Mouse (Mus musculus) MN1 (cell line): ENCODE measurements around the gene Prrc2c.
"Not testable (repeated sequence)": the region's sequence is repeated elsewhere in the genome, so short reads cannot be mapped to it uniquely, and the experiment has no call there.

Source experiments
- DNase-seq: peaks from one replicate; pipeline ENCODE4 v3.0.0-alpha.2; 2016; ENCODE audit warnings: low spot score

Gene Prrc2c

DNA sequence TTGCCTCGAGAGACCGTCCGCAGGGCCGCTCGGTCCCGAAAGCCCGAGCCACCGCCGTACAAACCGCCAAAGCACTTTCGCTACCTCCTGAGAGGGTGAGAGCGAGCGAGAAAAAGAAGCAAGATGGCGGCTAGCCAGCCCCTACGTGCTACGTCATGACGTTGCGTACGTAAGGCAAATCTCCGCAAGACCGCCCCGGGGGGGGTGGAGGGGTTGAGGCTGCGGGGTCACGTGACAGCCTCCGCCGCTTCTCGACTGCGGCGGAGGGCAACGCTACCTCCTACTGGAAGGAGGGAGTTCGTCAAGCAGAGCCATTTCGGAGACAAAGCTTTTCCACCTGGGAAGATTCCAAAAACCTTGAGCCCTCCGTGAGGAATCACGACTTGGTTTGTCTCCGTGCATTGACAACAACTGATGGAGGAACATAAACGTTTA is at the start of gene Prrc2c:
TSS of gene Prrc2c (minus strand) at position 156 of the 435 bp plus-strand sequence.
- DNase-seq = peak; percentile 100

DNA sequence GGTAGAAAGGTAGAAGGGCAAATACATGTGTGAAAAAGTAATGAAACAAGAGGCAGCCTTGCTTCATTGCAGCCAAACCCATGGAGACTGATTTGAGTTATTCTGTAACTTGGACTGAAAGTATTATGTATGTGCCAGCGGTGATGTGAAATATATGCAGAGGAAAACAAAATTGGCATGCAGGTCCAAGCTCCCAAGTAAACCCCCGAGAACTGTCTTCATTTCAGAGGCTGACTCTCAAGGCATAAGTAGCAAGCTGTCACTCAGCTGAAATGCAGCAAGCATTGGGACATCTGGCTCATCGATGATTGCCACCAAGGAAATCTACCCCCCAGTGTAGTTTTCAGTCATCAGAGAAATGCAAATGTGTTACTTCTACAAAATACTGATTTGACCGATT is 44.9 kb upstream of the Prrc2c start:
- DNase-seq = no peak

DNA sequence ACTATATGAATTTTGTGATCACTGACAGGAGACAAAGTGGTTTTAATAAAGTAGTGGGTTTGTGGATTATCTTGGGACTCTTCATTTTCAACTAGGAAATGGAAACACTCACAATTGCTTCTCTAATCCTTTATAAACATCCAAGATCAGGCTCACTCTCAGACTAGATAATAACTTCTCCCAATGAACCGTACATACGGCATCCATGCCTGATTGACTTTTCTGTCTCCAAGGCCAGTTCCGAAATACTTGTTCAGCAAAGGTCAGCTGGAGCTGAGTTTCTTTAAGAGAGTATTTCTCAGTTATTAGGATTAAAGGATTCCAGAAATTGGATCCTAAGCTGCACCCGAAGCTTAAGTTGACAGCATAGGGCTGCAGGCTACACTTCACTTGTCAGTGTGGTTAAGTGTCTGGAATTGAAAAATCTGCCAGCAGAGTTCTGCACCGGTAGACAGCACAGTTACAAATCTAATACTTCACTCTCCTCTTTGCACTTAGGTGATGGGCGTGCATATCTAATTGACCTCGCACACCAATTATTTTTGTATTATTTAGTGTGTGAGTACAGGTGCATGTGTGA is 43.4 kb upstream of the Prrc2c start:
- no peak for DNase-seq

DNA sequence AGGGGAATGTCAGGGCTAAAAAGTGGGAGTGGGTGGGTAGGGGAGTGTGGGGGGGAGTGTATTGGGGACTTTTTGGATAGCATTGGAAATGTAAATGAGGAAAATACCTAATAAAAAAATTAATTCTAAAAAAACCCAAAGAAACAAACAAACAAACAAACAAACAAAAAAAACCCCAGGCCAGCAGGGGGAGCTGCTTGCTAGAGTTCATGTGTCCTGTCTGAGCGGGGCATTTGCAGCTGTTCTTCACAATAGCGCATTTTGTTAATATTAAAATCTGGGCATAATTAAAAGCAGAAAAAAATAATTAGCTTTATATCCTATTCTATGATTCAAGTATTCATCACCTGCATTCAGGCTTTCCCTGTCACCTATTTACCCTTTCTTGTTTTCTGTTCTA is 40.7 kb upstream of the Prrc2c start:
- not testable (repeated sequence) for DNase-seq

DNA sequence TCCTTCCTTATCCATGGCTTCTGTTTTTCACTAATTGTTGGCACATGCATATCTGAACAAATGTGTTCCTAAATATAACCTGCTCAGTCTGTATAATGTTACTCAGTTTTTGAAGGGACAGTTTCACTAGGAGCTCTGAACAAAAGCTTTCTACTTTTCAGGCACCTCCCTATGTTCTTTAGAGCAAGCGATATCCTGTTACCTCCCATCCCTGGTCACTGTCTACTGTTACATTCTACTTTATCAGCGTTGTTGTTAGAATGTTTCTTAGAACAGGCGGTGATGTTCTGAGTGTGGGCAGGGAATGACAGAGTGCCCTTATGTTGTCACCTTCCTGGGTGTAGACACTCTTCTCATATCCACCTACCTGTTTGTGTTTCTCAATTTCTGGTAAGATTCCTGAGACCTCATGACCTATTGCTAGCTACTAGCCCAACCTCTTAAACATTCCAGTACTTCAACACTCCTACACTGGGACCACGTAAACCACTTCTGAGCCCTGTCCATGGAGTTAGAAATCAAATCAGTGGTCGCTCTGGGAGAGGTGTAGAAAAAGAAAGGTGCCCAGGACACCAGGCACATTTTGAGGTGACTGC is 37.7 kb upstream of the Prrc2c start:
- DNase-seq = no peak

DNA sequence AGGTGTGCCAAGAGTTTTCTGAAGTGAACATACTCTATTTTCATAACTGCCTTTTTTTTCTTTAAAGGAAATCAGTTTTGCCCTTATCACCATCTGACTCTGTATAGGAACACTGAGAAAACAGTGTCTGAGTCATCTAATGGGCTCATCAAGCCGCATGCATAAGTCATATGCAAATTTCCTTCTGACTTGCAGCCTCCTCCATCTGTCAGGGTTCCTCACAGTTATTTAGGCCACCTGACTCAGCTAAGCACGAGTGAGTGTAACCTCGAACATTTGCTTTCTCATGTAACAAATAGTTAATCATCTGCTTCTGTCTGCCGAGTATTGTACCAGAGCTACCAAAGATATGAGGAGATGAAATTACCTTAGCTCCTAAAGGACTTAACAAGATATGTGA is 33.3 kb upstream of the Prrc2c start:
- DNase-seq = no peak

DNA sequence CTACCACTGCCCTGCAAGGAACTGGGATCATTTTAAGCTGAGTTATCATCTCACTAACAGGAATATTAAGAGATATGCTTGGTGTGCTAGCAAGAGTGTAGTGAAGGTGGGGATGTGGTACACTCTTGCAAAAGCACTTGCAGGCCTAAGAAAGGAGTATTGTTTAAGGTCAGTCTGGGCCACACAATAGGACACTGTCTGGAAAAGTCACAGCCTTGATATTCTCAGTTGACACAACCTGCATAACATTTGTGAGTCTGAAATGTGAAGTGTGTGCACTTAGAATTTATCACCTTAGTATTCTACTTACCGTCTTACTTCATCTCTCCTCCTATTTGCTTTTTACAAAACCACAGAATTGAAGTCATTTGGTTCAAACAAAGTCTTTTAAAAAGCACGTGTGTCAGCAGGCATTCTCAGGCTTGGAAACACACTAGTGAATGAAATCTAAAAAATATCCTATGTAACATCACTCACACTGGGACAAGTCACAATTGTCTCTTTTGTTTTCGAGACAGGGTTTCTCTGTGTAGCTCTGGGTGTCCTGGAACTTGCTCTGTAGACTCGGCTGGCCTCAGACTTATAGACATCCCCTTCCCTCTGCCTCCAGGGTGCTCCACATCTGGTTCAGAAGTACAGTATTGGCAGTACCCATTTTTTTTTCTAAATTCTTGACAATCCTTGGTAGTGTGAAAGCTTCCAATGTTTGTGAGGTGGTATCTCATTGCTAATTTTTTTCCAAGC is 31.4 kb upstream of the Prrc2c start:
- DNase-seq = no peak

DNA sequence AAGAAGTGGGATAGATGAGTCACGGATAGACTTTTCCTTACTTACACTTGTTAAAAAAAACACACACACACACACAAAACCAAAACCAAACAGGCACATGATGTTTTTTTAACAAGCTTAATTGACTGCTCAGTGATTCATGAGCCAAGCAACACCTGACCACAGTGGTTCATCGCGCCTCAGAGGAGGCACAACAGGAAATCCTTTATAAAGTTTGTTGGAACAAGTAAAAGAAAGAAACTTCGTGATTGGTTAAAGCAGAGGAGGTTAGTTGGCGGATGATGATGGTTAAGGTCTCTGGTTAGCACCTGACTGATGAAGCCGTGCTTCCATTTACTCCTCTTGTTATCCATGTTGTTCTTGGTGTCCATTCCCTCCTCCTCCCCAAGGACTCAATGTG is 11.7 kb upstream of the Prrc2c start:
- DNase-seq = no peak

DNA sequence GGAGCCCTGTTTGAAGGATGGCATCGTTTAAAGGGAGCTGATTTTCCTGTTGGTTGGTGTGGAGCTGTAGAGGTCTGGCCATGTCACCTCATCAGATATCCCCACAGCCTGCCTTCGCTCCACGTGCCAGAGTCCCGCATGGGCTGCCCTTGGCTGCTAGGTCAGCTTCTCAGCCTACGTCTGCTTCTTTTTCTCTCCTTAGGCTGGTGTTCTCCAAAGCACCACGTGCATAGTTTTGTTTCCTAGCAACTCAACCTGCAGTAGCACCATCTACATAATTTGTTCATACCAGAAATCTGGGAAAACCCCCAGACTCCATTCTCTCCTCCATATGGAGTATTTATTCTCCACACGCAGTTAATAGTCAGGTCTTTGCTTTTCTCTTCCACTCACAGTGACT is 9.3 kb upstream of the Prrc2c start:
- no peak for DNase-seq

DNA sequence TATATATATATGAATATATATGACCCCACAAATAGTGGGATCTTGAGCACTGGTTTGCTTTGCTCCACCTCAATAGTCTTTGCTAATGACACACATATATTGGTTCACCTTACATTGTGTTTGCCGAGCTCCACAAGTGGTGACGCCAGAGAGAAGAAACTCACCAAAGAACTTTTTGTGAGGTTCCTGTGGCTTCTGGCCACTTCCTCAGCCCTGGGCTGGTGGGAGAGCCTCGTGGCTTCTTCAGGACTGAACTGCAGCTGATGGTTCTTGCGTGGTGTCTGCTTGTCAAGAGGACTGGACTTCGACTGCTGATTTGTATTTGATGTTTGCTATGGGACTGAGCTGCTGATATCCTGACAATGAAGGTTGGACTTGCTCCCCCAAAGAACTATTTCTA is 8.4 kb upstream of the Prrc2c start:
- no peak for DNase-seq

DNA sequence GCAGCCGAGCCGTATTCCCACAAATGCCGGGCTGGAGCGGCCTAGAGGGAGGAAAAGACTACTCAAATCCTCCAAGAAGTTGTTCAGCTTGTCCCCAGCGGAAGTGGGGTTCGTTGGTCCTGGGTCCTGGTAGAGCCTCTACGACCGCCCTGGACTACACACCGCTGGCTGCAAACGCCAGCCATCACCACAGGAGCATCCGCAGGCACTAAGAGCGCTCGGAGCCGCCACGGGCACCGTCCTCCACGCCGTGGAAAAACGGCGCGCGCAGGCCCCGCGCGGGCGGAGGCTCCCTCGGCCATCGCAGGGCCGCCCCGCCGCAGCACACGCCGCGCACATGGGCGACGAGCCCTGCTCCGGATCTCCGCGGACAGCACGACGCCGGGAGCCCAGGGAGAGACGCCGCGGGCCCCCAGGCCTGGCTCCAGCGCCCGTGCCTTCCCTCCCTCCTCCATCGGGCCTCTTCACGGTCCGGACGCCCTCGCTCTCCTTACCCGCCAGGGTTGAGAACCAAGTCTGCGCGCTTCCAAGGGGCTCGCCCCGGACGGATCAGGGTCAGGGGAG is 443 bp downstream of the Prrc2c start:
- DNase-seq = no peak

DNA sequence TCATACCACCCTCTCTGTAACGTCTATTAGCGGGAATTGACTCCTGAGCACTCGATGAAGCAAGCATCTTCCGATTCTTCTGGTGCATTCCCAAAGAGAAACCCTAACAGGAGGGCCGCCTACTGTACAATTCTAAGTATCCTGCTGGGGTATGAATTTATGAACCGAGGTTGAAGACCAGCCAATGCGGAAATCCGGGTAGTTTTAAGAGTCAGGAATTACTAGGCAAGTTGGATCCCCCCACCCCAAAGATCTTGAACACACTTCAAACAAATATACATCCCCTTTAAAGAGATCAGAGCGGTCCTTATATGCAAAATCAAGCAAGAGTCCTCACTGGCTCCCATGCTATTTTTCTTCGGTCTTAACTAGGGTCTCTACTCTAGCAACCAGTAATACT is 950 bp downstream of the Prrc2c start:
- DNase-seq = peak; percentile 42

DNA sequence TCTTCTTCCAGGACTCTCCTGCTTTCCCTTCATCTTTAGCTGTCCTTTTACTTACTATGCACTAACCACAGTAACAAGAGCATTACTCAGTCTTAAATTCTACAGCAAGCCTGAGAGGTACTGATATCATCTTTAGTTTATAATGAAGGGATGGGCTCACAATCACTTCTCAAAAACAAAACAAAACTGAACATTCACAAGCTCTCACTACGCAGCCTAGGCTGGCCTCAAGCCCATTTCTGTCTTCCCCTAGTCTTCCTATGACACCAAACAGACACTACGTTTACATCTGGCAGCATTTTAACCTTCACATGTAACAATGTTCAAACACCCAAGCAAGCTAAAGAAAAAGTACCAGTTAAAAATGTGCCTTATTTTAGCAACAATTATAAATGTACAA is 1.9 kb downstream of the Prrc2c start:
- DNase-seq = peak; percentile 32

DNA sequence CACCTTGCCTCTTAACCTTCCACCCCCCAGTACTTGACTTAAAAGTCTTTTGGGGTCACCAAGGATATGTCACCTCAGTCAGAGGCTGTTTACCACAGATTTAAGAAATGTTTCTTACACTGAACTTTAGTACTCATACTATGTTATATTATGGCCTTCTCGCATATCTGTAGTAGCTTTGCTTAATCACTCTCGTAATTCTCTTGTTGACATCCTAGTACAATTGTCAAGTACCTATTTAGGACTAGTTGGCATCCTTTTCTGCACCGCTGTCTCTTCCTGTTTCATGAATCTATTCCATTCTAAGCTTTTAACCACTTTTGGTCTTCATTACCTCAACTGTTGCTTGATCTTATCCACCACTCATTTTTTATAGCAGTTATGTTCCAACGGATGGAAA is 5.3 kb downstream of the Prrc2c start:
- DNase-seq = no peak

DNA sequence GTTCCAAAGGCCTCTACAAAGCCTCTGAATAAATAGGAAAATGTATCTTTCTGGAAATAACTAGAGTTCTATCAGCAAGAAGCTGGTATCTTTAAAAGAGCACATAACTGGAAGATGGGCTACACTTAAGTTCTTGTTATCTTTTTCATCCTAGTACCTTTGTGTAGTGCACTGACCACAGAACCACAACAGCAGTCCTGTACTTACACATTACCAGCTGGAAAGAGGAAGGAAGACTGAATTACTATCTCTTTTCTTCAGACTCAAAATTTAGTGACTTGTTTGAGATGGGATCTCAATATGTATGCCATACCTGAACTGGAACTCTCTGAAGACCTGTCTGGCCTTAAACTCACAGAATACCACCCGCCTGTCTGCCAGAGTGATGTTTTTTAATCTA is 6.1 kb downstream of the Prrc2c start:
- DNase-seq = no peak

DNA sequence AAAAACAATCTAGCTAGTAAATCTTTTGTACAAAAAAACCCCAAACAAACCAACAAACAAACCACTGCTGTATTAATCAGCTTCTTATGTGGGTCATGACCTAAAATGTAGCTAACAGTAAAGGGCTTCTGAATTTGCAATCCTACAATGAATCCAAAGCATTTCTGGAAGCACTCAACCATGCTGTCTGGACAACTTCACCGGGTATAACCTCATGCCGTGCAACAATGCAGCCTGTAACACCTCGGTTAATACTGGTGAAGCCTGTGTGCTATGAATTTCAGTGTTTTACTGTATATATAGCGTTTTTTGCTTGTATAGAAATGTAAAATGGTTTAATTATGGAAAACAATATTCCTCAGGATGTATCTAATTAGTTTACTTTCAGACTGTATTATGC is 8.3 kb downstream of the Prrc2c start:
- DNase-seq = no peak

DNA sequence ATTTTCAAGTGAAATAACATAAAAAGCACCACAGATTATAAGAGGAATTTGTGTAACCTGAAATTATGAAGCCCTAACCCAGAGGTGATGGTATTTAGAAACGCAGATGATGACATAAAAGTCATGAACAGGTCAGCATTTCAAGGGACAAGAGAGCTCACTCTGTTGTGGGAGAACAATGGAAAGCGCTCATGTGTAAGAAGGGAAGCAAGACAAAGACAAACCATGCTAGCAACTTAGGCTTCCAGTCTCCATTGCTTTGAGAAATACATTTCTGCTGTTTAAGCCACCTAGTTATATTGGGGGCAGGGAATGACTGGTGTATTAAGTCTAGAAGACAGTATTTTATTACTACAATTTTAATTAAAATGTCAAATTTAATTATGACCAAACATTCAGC is 10.9 kb downstream of the Prrc2c start:
- no peak for DNase-seq

DNA sequence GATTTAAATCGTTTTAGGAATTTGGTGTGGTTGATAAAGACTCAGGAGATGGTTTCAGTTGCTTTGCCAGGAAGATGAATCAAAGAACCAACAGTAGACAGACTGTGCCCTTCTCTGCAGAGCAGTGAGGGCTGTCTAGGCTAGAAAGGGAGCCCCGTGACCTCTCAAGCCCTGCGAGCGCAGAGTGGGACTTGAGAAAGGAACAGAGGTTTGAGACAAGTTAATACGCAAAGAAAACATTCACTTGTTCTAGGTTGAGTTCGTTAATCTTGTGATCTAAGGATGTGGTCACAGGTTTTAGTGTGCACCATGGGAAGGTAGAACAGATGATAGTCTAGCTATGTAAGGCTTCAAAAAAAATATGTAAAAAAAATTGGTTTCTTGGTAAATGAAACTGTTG is 12.4 kb downstream of the Prrc2c start:
- DNase-seq = no peak

DNA sequence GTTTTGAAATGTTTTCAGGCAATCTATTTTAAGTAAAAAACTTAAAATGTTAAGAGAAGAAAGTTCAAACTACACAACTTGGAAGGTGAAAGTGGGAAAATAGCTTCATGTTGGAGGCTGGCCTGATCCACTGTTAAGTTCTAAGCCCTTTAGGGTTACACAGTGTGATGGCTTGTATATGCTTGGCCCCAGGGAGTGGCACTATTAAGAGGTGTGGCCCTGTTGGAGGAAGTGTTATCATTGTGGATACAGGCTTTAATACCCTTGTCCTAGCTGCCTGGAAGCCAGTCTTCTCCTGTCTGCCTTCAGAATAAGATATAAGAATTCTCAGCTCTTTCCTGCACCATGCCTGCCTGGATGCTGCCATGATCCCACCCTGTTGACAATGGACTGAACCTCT is 16.7 kb downstream of the Prrc2c start:
- no peak for DNase-seq

DNA sequence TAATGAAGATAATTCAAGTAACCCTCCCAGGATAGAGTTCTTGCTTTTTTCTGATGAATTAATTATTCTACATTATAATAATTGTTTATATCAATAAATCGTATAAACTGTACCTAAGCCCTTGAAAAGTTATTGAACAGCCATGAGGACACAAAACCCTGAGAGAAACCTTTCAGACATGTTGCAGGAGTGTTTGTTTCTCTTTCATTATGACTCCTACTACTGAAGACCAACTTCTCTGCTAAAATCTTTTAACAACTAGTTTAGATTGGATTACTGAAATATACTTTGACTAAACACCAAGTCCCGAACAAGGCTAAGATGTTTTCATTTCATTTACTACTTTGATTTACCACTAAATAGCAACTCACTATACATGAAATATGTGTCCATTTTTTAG is 19.7 kb downstream of the Prrc2c start:
- DNase-seq = no peak

DNA sequence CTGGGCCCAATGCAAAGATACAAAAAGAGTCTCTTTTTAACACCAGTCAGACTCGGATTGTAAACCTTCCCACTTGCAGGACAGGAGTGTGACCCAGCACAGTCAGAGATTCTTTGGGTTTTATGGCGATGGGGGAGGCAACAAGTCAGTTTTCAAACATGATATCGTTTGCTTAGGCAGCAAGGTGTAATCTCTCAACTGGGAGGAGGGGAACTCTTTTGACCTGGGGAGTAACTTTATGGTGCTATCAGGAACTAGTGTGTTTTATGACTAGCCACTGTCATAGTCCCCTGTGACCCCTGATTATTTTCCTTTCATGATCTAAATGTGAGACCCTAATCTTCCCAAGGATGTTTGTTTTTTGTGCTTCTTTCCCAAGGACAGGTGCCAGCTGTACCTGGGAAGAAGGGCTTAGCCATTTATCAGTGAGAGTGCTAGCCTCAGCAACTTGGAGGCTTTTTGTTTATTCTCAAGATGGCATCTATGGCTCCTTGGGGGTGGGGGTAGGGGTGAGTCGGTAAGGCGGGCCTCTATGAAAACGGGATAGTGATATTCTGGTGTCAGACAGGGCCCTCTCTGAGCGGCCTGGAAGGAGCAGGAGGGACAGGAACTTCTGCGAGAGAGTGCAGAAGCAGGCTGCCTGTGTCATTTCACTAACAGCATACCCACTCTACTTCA is 39.8 kb downstream of the Prrc2c start:
- no peak for DNase-seq

DNA sequence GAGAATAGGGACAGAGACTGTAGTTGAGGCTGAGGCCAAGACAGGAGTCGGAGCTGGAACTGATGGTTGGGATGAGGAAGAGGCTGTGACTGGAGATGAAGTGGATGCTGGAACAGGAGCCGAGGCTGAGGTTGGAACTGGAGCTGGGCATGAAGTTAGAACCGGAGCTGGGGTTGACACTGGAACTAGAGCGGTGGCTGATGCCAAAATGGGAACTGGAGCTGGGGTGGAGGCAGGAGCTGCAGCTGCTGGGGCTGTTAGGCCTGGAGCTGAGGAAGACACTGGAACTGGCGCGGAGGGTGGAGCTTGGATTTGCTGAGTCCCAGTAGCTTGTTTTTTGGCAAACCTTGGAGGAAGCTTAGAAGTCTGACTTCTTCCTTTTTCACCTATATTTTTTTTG is 42.5 kb downstream of the Prrc2c start:
- DNase-seq = no peak

DNA sequence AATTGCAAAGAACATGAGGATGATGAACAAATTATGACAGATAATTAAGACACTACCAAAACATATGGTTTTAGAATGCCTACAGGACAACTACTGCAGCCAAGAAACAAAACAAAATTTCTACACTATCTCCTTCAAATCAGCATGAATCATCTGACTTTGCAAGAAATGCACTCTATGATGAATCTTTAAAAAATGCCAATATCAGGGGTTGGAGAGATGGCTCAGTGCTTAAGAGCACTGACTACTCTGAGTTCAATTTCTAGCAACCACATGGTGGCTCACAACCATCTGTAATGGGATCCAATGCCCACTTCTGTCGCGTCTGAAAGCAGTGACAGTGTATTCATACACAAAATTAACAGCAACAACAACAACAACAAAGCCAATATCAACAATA is 46.6 kb downstream of the Prrc2c start:
- no peak for DNase-seq
